Mouse (Mus musculus) layer of hippocampus, postnatal 25 days (tissue): Measurements from ENCODE around the gene Limd2. TPM values are rescaled to one million over a fixed set of nuclear protein-coding genes. Genes with fewer than 3 reads are reported as not detected.
"Not testable (repeated sequence)": the region's sequence is repeated elsewhere in the genome, so short reads cannot be mapped to it uniquely, and the experiment has no call there.

Experiments
- DNase-seq, 2 experiments: peaks; one replicate each; pipeline ENCODE4 v3.0.0; 2022; ENCODE audit warnings: mixed read lengths in 2 of 2, low spot score in 1 of 2; ENCODE audit errors: extremely low spot score in 1 of 2
- total RNA-seq, 2 experiments: library from RNA; stranded (reverse); gene quantifications; 2 replicates each; pipeline ENCODE4 v1.2.3; 2021

Gene Limd2
- total RNA-seq, 2 experiments from 2014 or later = 149 to 156 TPM

DNA sequence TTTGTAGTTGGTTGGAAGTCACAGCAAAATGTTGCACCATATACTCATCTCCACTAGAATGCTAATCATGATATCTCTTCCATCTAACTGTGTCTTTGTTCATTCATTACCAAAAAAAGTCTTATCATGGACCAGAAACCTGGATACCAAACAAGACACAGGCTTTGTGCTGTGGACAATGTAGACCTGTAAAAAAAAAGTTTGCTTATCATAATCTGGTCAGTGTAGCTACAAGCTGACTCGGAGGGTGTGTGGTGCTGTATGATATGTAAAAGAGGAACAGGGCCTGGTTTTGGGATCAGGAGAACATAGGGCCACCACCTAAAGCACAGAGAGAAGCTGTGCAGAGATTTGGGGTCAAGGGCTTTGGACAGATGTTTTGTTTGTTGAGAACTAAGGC, 31.2 kb downstream of the Limd2 start:
- DNase-seq = no peak

- DNase-seq = not testable (repeated sequence)
Measured at GRCm38 (mm10) chr11:106126727-106127373, 33.8 kb downstream of the Limd2 start.

- DNase-seq = no peak
Measured at GRCm38 (mm10) chr11:106125827-106126226, 34.8 kb downstream of the Limd2 start.

- no peak for DNase-seq
Measured at GRCm38 (mm10) chr11:106124784-106125183, 35.9 kb downstream of the Limd2 start.

GRCm38 (mm10) chr11:106122736-106123135, 37.9 kb downstream of the Limd2 start:
- no peak for DNase-seq

GRCm38 (mm10) chr11:106122221-106122620, 38.4 kb downstream of the Limd2 start:
- no peak for DNase-seq

- DNase-seq = no peak
Measured at GRCm38 (mm10) chr11:106111688-106112087, 49.0 kb downstream of the Limd2 start.

Other genes starting within 250 kb of the Limd2 start
- 10 to 100 TPM; 51.4 to 52.3 TPM for gene Cyb561, start 207.5 kb downstream of the Limd2 start, total RNA-seq
- gene Ace, start 192.9 kb downstream of the Limd2 start, total RNA-seq = 1 to 10 TPM; 6.2 to 7.7 TPM
- gene Ace3, start 166.2 kb downstream of the Limd2 start, total RNA-seq = not detected
- 1 to 10 TPM in 1 of 2 experiments, under 1 TPM in 1; 0.96 to 1.1 TPM for gene Kcnh6, start 152.7 kb downstream of the Limd2 start, total RNA-seq
- 100 to 1,000 TPM; 146 to 153 TPM for gene Dcaf7, start 124.0 kb downstream of the Limd2 start, total RNA-seq
- gene Taco1, start 94.8 kb downstream of the Limd2 start, total RNA-seq = 10 to 100 TPM; 17.6 to 21.8 TPM
- 10 to 100 TPM; 24.5 to 31.9 TPM for gene Map3k3, start 76.2 kb downstream of the Limd2 start, total RNA-seq
- not detected for gene Gm10840, start within 50 bp of the Limd2 start, total RNA-seq
- 10 to 100 TPM; 27.1 to 33.4 TPM for gene Strada, start 41.3 kb upstream of the Limd2 start, total RNA-seq
- 10 to 100 TPM; 84.9 to 93.9 TPM for gene Ccdc47, start 55.5 kb upstream of the Limd2 start, total RNA-seq
- 10 to 100 TPM; 64.5 to 74.1 TPM for gene Ddx42, start 56.1 kb upstream of the Limd2 start, total RNA-seq
- gene Ftsj3, start 95.2 kb upstream of the Limd2 start, total RNA-seq = 10 to 100 TPM; 29.9 to 32.8 TPM
- gene Psmc5, start 95.3 kb upstream of the Limd2 start, total RNA-seq = 100 to 1,000 TPM; 148 to 174 TPM
- 10 to 100 TPM; 24.7 to 26.1 TPM for gene Smarcd2, start 112.1 kb upstream of the Limd2 start, total RNA-seq
- gene Tcam1, start 115.8 kb upstream of the Limd2 start, total RNA-seq = under 1 TPM; 0.19 to 0.22 TPM
- gene Gh, start 141.0 kb upstream of the Limd2 start, total RNA-seq = not detected
- under 1 TPM in 1 of 2 experiments, not detected in 1; 0.31 TPM for gene Cd79b, start 153.9 kb upstream of the Limd2 start, total RNA-seq
- gene Scn4a, start 192.4 kb upstream of the Limd2 start, total RNA-seq = under 1 TPM in 1 of 2 experiments, not detected in 1; 0.05 TPM
- not detected for gene Prr29, start 204.6 kb upstream of the Limd2 start, total RNA-seq
- gene Icam2, start 227.2 kb upstream of the Limd2 start, total RNA-seq = 1 to 10 TPM; 2.8 to 3.3 TPM